Mouse (Mus musculus) hindlimb bud, embryonic 11.5 days (tissue): ENCODE measurements around the gene Rmdn2.

Source experiments
- DNase-seq: peaks from one replicate; pipeline ENCODE4 v3.0.0-alpha.2; 2012; ENCODE audit warnings: low read depth, low spot score; ENCODE audit errors: extremely low spot score

Rmdn2 gene

DNA sequence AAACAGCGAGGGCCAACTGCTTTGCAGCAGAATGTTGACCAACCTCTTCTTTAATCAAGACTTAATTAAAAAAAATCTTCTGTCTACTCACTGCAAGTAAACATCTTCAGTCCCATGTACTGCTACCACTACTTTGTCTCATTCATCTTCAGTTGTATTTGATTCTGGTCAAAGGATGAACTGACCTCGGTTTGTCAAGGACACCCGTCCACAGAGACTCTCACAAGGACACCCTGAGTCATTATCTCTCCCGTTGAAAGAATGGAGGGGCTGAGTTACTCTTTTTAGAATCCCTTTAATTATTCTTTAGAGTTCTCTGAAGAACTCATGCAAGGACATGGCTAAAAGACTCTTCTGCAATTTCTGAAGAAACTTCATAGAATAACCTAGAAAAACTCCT lies at the start of gene Rmdn2:
Gene Rmdn2 (plus strand): TSS at position 319 of the 400 bp plus-strand sequence.
- DNase-seq = no peak

- DNase-seq = no peak
Measured at GRCm38 (mm10) chr17:79563067-79563620, 48.5 kb upstream of the Rmdn2 start.

GRCm38 (mm10) chr17:79563721-79564120 lies 47.9 kb upstream of the Rmdn2 start:
- DNase-seq = no peak

- no peak for DNase-seq
Measured at GRCm38 (mm10) chr17:79565241-79565961, 46.3 kb upstream of the Rmdn2 start.

- DNase-seq = no peak
Measured at GRCm38 (mm10) chr17:79568401-79568800, 43.3 kb upstream of the Rmdn2 start.

DNA sequence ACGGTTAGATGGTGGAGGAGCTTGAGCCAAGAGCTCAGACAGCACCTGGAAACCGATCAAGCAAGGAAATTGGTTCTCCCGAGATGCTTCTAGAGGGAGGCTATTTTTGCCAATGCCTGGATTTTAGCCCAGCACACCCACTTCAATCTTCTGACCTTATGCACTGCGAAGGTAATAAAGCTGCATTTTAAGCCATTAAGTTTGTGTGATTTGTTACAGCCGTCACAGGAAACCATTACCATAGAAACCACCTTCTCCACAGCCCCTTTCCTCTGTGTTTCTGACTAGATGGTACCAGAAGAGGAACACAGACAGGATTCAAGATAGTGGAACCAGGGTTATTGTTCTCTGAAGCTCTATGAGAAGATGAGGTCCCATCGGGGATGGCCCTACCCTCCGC lies 33.3 kb upstream of the Rmdn2 start:
- DNase-seq = no peak

- peak; percentile 60 for DNase-seq
Measured at GRCm38 (mm10) chr17:79580264-79580920, 31.3 kb upstream of the Rmdn2 start.

GRCm38 (mm10) chr17:79583466-79583865 lies 28.2 kb upstream of the Rmdn2 start:
- no peak for DNase-seq

DNA sequence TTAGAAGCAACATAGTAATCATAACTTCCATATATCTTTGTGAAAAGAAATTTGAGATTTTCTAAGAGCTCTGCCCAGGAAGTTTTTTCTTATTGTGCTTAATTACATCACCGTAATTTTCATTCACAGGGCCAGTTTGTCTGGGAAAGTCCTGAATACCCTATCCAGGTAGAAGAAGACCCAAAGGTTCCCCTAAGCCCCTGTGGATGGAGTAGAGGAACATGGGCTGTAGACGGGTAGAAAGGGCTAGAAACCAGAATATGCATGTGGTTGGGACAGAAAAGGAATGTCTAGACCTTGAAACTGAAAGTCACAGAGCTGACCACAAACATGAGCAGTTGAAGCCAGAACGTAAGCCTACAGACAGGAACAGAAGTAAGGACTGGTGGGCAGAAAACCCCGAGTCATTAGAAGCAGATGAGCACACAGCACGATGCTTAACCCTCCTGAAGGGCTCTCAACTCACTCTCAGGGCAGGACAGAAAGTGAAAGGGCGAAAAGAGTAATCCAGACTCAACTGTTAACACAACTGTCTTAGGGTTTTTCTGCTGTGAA lies 27.3 kb upstream of the Rmdn2 start:
- no peak for DNase-seq

- no peak for DNase-seq
Measured at GRCm38 (mm10) chr17:79589913-79590312, 21.8 kb upstream of the Rmdn2 start.

DNA sequence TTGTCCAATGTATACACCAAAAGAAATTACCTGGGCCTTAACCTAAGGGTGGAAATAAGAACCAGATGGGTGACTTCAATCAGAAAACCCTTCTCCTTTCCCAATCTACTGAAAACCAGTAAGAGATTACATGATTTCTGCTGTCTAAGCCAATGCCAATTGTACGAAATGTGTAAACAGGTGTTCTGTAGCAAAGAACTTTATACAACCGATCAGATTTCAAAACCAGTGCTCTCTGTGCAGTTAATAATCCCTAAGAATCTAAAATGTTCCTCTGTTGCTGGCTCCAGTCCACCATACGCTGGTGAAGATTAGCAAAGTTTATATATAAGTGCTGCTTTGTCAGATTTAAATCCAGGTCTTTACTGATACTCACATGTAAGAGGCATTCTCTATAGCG lies 15.7 kb upstream of the Rmdn2 start:
- DNase-seq = no peak

DNA sequence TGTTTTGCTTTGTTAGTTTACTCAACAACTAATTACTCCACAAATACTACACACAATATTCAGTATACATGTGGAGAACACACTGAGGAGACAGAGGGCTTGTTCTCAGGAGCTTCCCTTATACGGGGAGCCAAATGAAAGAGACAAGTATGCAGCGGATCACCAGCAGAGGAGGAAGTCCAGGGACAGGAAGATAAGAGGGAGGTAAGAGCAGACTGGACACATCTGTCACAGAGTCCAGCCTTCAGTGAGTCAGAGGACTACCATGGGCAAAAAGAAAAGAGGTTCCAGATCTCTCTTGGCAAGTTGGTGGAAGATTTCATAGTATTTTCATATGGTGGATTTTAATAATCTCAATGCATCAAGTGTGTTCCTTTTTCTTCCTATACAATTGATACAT lies 13.5 kb upstream of the Rmdn2 start:
- no peak for DNase-seq

- no peak for DNase-seq
Measured at GRCm38 (mm10) chr17:79598596-79599577, 12.8 kb upstream of the Rmdn2 start.

GRCm38 (mm10) chr17:79600108-79600507 lies 11.6 kb upstream of the Rmdn2 start:
- no peak for DNase-seq

- DNase-seq = no peak
Measured at GRCm38 (mm10) chr17:79602381-79602780, 9.3 kb upstream of the Rmdn2 start.

DNA sequence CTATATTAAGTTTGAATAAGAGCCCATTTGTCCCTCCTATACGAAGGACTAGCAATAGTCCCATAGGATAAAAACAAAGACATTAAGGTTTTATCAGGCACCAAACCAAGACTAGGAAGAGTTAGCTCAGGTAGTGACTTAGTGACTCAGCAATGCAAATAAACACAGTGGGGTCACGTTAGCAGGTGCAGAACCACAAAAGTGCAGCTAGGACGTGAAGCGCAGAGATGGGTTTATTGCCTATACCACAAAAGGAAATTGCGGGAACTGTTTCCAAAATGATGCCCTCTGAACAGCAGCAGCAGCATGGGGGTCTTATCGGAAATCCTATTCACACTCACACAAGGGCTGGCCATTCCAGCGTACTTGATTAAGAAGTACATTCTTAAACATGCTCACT lies 8.2 kb upstream of the Rmdn2 start:
- DNase-seq = no peak

GRCm38 (mm10) chr17:79605794-79606193 lies 5.9 kb upstream of the Rmdn2 start:
- DNase-seq = no peak

DNA sequence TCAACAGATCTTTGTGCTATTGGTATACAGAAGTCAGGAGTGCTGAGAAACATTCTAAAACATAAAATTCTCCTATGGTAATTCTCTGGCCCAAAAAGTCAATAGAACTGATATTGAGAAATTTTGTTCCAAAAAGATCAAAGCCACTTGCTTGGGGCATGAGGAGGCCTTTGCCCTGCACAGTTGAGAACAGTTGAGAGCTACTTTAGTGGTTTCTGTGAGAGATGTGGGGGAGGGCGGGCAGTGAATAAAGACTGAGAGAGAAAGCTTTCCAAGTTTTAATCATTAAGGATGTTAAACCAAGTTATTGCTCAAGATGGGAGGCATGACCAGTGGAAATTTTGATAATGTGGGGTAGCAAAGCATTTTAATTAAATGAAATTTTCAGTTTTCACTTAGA lies 2.0 kb upstream of the Rmdn2 start:
- no peak for DNase-seq

GRCm38 (mm10) chr17:79610163-79610755 lies 1.4 kb upstream of the Rmdn2 start:
- DNase-seq = no peak
